In the genomic region with DNA sequence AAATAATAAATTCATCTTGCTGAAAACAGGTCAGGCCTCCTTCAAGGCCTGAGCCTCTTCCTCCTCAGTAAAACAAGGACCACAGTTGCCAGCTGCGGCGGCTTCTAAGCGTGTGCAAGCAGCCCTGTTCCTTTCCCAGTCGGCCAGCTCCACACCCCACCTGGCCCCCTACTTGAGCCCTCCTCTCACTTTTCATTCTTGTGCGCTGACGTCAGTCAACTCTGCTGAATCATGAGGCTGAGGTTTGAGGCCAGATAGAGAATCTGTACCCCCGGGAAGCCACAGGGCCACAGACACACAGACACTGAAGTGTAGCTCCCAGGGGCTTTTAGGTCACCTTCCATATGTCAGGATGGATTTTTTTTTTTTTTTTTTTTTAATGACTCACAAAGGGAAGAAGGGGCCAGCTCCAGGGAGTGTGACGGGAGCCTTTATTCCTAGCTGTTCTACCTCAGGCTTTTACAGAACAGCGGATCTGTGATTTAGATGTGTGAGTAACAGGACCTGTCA, we compare ENCODE assay signal across 11 mouse cellular contexts. TPM values are rescaled to one million over a fixed set of nuclear protein-coding genes. Genes with fewer than 3 reads are reported as not detected.
A peak's percentile ranks its signal among the peaks of the same experiment; 100 is the strongest.
DNase-seq lines count a peak whose midpoint lies in the region; ATAC-seq and TF ChIP-seq lines count a peak whose summit lies in the region.
"Had no signal": no experiment of that assay in that cellular context is flagged by ENCODE, and none has a peak within 500 bp of the region (broad histone marks: within the 10 kb centered on the region; RNA-seq: fewer than 3 reads in every experiment).

No protein-coding gene starts in this region.

- H3K4me1 ChIP-seq in midbrain, embryonic 16.5 days (ENCODE audit: control insufficient read depth, insufficient read depth, low read length) = peaks cover 16% of the 10 kb centered on the region
- H3K4me1 ChIP-seq in midbrain, embryonic 10.5 days = peaks cover 51% of the 10 kb centered on the region
- H3K4me1 ChIP-seq in embryonic fibroblast, embryonic 13.5 days (ENCODE audit: control insufficient read depth, insufficient read depth, low read length) = peaks cover 13% of the 10 kb centered on the region
- no peaks in the 10 kb centered on the region for H3K4me1 ChIP-seq in cerebellum, adult 2 months (ENCODE audit: control insufficient read depth, insufficient read depth, low read length)

- H3K9ac ChIP-seq in midbrain, embryonic 16.5 days (ENCODE audit: low read depth, low read length) = no peak overlapping the region

- ATAC-seq in midbrain, embryonic 16.5 days = no peak

- 0 out of 2 replicates have a peak, but pooled peaks have one; percentile 15 for TF ChIP-seq POLR2A in embryonic fibroblast, embryonic 13.5 days (IDR thresholded peaks at IDR 0.05; ENCODE audit: low read depth, low read length)
- no peak for TF ChIP-seq POLR2A in cerebellum, adult 2 months (IDR thresholded peaks at IDR 0.05; ENCODE audit: borderline replicate concordance, insufficient read depth, low read length)

- no peak overlapping the region for H3K27ac ChIP-seq in gastrocnemius, adult 2 months
- H3K27ac ChIP-seq in midbrain, embryonic 16.5 days (ENCODE audit: low read length) = no peak overlapping the region
- H3K27ac ChIP-seq in midbrain, embryonic 10.5 days (replicated peaks) = no peak overlapping the region; the same call in 1 of the 2 replicates
- H3K27ac ChIP-seq in embryonic fibroblast, embryonic 13.5 days (ENCODE audit: insufficient read depth, low read length) = peak overlapping the region; percentile 44
- no peak overlapping the region for H3K27ac ChIP-seq in cerebellum, adult 2 months (ENCODE audit: insufficient read depth, low read length)

- 34% methylated on average over 9 of the region's 9 CpGs for WGBS in midbrain, embryonic 16.5 days
- 46% methylated on average over 9 of the region's 9 CpGs for WGBS in midbrain, embryonic 10.5 days
- 80% methylated on average over 9 of the region's 9 CpGs for WGBS in cerebellum, adult 2 months

- H3K27me3 ChIP-seq in midbrain, embryonic 16.5 days (ENCODE audit: control insufficient read depth, insufficient read depth, low read depth, low read length) = no peaks in the 10 kb centered on the region
- H3K27me3 ChIP-seq in midbrain, embryonic 10.5 days (ENCODE audit: low read depth, poor library complexity, severe bottlenecking) = peaks cover 26% of the 10 kb centered on the region
- no peaks in the 10 kb centered on the region for H3K27me3 ChIP-seq in cerebellum, adult 2 months (ENCODE audit: control insufficient read depth, insufficient read depth, low read length)

- no peaks in the 10 kb centered on the region for H3K9me3 ChIP-seq in midbrain, embryonic 16.5 days (replicated peaks; ENCODE audit: control insufficient read depth, low read length, poor library complexity, severe bottlenecking)
- H3K9me3 ChIP-seq in midbrain, embryonic 10.5 days (replicated peaks) = no peaks in the 10 kb centered on the region

- 0 out of 2 replicates have a peak overlapping the region, but pooled peaks have one; percentile 25 for H3K4me2 ChIP-seq in midbrain, embryonic 16.5 days (ENCODE audit: low read length)

- TF ChIP-seq CTCF in gastrocnemius, adult 2 months (IDR thresholded peaks at IDR 0.05) = no peak
- TF ChIP-seq CTCF in embryonic fibroblast, embryonic 13.5 days (IDR thresholded peaks at IDR 0.05; ENCODE audit: borderline replicate concordance, insufficient read depth, low read length) = no peak
- no peak for TF ChIP-seq CTCF in cerebellum, adult 2 months (IDR thresholded peaks at IDR 0.05; ENCODE audit: borderline replicate concordance, insufficient read depth, low read depth, low read length)

- H3K4me3 ChIP-seq in gastrocnemius, adult 2 months = peak overlapping the region; percentile 84; the same call in 1 of the 2 replicates
- H3K4me3 ChIP-seq in midbrain, embryonic 16.5 days (ENCODE audit: low read depth, low read length) = no peak overlapping the region
- H3K4me3 ChIP-seq in midbrain, embryonic 10.5 days = no peak overlapping the region
- H3K4me3 ChIP-seq in embryonic fibroblast, embryonic 13.5 days (ENCODE audit: insufficient read depth, low read length) = no peak overlapping the region
- no peak overlapping the region for H3K4me3 ChIP-seq in cerebellum, adult 2 months (replicated peaks; ENCODE audit: insufficient read depth, low read depth, low read length)

- peak; percentile 25 for DNase-seq in gastrocnemius, adult 2 months
- DNase-seq in gastrocnemius, adult 18-20 months (ENCODE audit: low spot score) = no peak
- no peak for DNase-seq in midbrain, embryonic 10.5 days (ENCODE audit: low spot score)
- DNase-seq in thymus, postnatal 10 days (ENCODE audit: low spot score in 2 of 2) = peak; percentile 58 to 68
- DNase-seq in cerebellum, adult 2 months = no peak
- DNase-seq in left cerebral cortex, adult 9 months (ENCODE audit: low spot score in 2 of 2) = no peak
- DNase-seq: gastrocnemius, postnatal 10 days had no signal

- no peaks in the 10 kb centered on the region for H3K36me3 ChIP-seq in midbrain, embryonic 16.5 days (ENCODE audit: control insufficient read depth, insufficient read depth, low read length)
- H3K36me3 ChIP-seq in midbrain, embryonic 10.5 days = no peaks in the 10 kb centered on the region

- intact Hi-C loops in gastrocnemius, adult 2 months (cut with DNase I) = no loop called here

RNA-seq across cellular contexts. Expression of gene Socs1, which starts 3.4 kb away (rescaled TPM):
- total RNA-seq in gastrocnemius, adult 2 months (2021) = under 1 TPM; 0.33 to 0.61 TPM
- total RNA-seq in gastrocnemius, adult 18-20 months (2021) = under 1 TPM; 0.21 to 0.52 TPM
- 4.0 and 5.0 TPM in 2 replicates for polyA plus RNA-seq in midbrain, embryonic 16.5 days (2015; fragmentation: Nextera tagmentation; extraction: Ambion mirVana)
- 2.4 and 2.7 TPM in 2 replicates for polyA plus RNA-seq in midbrain, embryonic 10.5 days (2016; fragmentation: Nextera tagmentation; extraction: Ambion mirVana)
- polyA plus RNA-seq in embryonic fibroblast, embryonic 13.5 days (2011; ENCODE audit: insufficient read length, low read depth, missing spikeins) = 3.7 and 7.3 TPM in 2 replicates
- 1.1 and 1.3 TPM in 2 replicates for polyA plus RNA-seq in cerebellum, adult 2 months (2012; rRNA removed)

RNA-seq across cellular contexts. Expression of gene Tnp2, which starts 6.5 kb away (rescaled TPM):
- total RNA-seq in gastrocnemius, adult 2 months (2021) = not detected
- not detected for total RNA-seq in gastrocnemius, adult 18-20 months (2021)
- not detected in 2 replicates for polyA plus RNA-seq in midbrain, embryonic 16.5 days (2015; fragmentation: Nextera tagmentation; extraction: Ambion mirVana)
- polyA plus RNA-seq in midbrain, embryonic 10.5 days (2016; fragmentation: Nextera tagmentation; extraction: Ambion mirVana) = not detected in 2 replicates
- polyA plus RNA-seq in embryonic fibroblast, embryonic 13.5 days (2011; ENCODE audit: insufficient read length, low read depth, missing spikeins) = not detected in 2 replicates
- not detected in 2 replicates for polyA plus RNA-seq in cerebellum, adult 2 months (2012; rRNA removed)
- total RNA-seq: gastrocnemius, postnatal 10 days; MEL had no signal
- polyA plus RNA-seq: liver, embryonic 16.5 days had no signal

RNA-seq across cellular contexts. Expression of gene Prm3, which starts 8.8 kb away (rescaled TPM):
- not detected for total RNA-seq in gastrocnemius, adult 2 months (2021)
- total RNA-seq in gastrocnemius, adult 18-20 months (2021) = not detected
- not detected in 2 replicates for polyA plus RNA-seq in midbrain, embryonic 16.5 days (2015; fragmentation: Nextera tagmentation; extraction: Ambion mirVana)
- polyA plus RNA-seq in midbrain, embryonic 10.5 days (2016; fragmentation: Nextera tagmentation; extraction: Ambion mirVana) = not detected in 2 replicates
- polyA plus RNA-seq in embryonic fibroblast, embryonic 13.5 days (2011; ENCODE audit: insufficient read length, low read depth, missing spikeins) = not detected in 2 replicates
- polyA plus RNA-seq in cerebellum, adult 2 months (2012; rRNA removed) = not detected in 2 replicates
- total RNA-seq: gastrocnemius, postnatal 10 days; MEL had no signal
- polyA plus RNA-seq: liver, embryonic 16.5 days had no signal

RNA-seq across cellular contexts. Expression of gene Prm2, which starts 14.0 kb away (rescaled TPM):
- total RNA-seq in gastrocnemius, adult 2 months (2021) = not detected
- not detected for total RNA-seq in gastrocnemius, adult 18-20 months (2021)
- not detected in 2 replicates for polyA plus RNA-seq in midbrain, embryonic 16.5 days (2015; fragmentation: Nextera tagmentation; extraction: Ambion mirVana)
- polyA plus RNA-seq in midbrain, embryonic 10.5 days (2016; fragmentation: Nextera tagmentation; extraction: Ambion mirVana) = not detected in 2 replicates
- not detected in 2 replicates for polyA plus RNA-seq in embryonic fibroblast, embryonic 13.5 days (2011; ENCODE audit: insufficient read length, low read depth, missing spikeins)
- not detected in 2 replicates for polyA plus RNA-seq in cerebellum, adult 2 months (2012; rRNA removed)
- total RNA-seq: gastrocnemius, postnatal 10 days; MEL had no signal
- polyA plus RNA-seq: liver, embryonic 16.5 days had no signal

RNA-seq across cellular contexts. Expression of gene Prm1, which starts 23.7 kb away (rescaled TPM):
- total RNA-seq in gastrocnemius, adult 2 months (2021) = not detected
- total RNA-seq in gastrocnemius, adult 18-20 months (2021) = not detected
- 0.46 and 0.70 TPM in 2 replicates for polyA plus RNA-seq in midbrain, embryonic 16.5 days (2015; fragmentation: Nextera tagmentation; extraction: Ambion mirVana)
- not detected in 2 replicates for polyA plus RNA-seq in midbrain, embryonic 10.5 days (2016; fragmentation: Nextera tagmentation; extraction: Ambion mirVana)
- polyA plus RNA-seq in embryonic fibroblast, embryonic 13.5 days (2011; ENCODE audit: insufficient read length, low read depth, missing spikeins) = not detected in 2 replicates
- not detected in 2 replicates for polyA plus RNA-seq in cerebellum, adult 2 months (2012; rRNA removed)
- total RNA-seq: gastrocnemius, postnatal 10 days; MEL had no signal
- polyA plus RNA-seq: liver, embryonic 16.5 days had no signal

Comparison
In these comparisons a context has a peak if more than half of its experiments do, and no peak if none do; other contexts are left out.
1. DNase-seq: peak in gastrocnemius, adult 2 months (single experiment) and thymus, postnatal 10 days (2 of 2); none in gastrocnemius, adult 18-20 months (single experiment), midbrain, embryonic 10.5 days (single experiment), cerebellum, adult 2 months (0 of 2) and left cerebral cortex, adult 9 months (0 of 2).